Mouse (Mus musculus): ENCODE measurements around the gene Mustn1.

Gene Mustn1

GRCm38 (mm10) chr14:30878958-30879571 lies at the start of gene Mustn1:
TSS of gene Mustn1 (plus strand) at chr14:30879200.
- DNase-seq (ENCODE audit: extremely low spot score, low read depth, low spot score) = no peak

GRCm38 (mm10) chr14:30837416-30837996 lies 41.5 kb upstream of the Mustn1 start:
- DNase-seq (ENCODE audit: extremely low spot score, low read depth, low spot score) = no peak

- DNase-seq (ENCODE audit: extremely low spot score, low read depth, low spot score) = no peak
These were observed 35.3 kb upstream of the Mustn1 start for GRCm38 (mm10) chr14:30843701-30844100.

GRCm38 (mm10) chr14:30850504-30850903 lies 28.5 kb upstream of the Mustn1 start:
- no peak for DNase-seq (ENCODE audit: extremely low spot score, low read depth, low spot score)

- no peak for DNase-seq (ENCODE audit: extremely low spot score, low read depth, low spot score)
These were observed 26.7 kb upstream of the Mustn1 start for GRCm38 (mm10) chr14:30852325-30852724.

- no peak for DNase-seq (ENCODE audit: extremely low spot score, low read depth, low spot score)
These were observed 23.7 kb upstream of the Mustn1 start for GRCm38 (mm10) chr14:30855316-30855715.

GRCm38 (mm10) chr14:30856885-30857507 lies 22.0 kb upstream of the Mustn1 start:
- DNase-seq (ENCODE audit: extremely low spot score, low read depth, low spot score) = no peak

GRCm38 (mm10) chr14:30857990-30858389 lies 21.0 kb upstream of the Mustn1 start:
- DNase-seq (ENCODE audit: extremely low spot score, low read depth, low spot score) = no peak

GRCm38 (mm10) chr14:30861421-30862125 lies 17.4 kb upstream of the Mustn1 start:
- DNase-seq (ENCODE audit: extremely low spot score, low read depth, low spot score) = no peak

- no peak for DNase-seq (ENCODE audit: extremely low spot score, low read depth, low spot score)
These were observed 16.6 kb upstream of the Mustn1 start for GRCm38 (mm10) chr14:30862368-30862767.

- no peak for DNase-seq (ENCODE audit: extremely low spot score, low read depth, low spot score)
These were observed 13.7 kb upstream of the Mustn1 start for GRCm38 (mm10) chr14:30865311-30865710.

- peak; percentile 28 for DNase-seq (ENCODE audit: extremely low spot score, low read depth, low spot score)
These were observed 12.0 kb upstream of the Mustn1 start for GRCm38 (mm10) chr14:30867042-30867441.

GRCm38 (mm10) chr14:30868826-30869225 lies 10.2 kb upstream of the Mustn1 start:
- no peak for DNase-seq (ENCODE audit: extremely low spot score, low read depth, low spot score)

- DNase-seq (ENCODE audit: extremely low spot score, low read depth, low spot score) = no peak
These were observed 9.6 kb upstream of the Mustn1 start for GRCm38 (mm10) chr14:30869391-30869801.

GRCm38 (mm10) chr14:30870206-30871147 lies 8.5 kb upstream of the Mustn1 start:
- no peak for DNase-seq (ENCODE audit: extremely low spot score, low read depth, low spot score)

GRCm38 (mm10) chr14:30874095-30874700 lies 4.8 kb upstream of the Mustn1 start:
- no peak for DNase-seq (ENCODE audit: extremely low spot score, low read depth, low spot score)

- no peak for DNase-seq (ENCODE audit: extremely low spot score, low read depth, low spot score)
These were observed 3.7 kb upstream of the Mustn1 start for GRCm38 (mm10) chr14:30875130-30875865.

- DNase-seq (ENCODE audit: extremely low spot score, low read depth, low spot score) = no peak
These were observed 3.0 kb upstream of the Mustn1 start for GRCm38 (mm10) chr14:30875955-30876354.

- no peak for DNase-seq (ENCODE audit: extremely low spot score, low read depth, low spot score)
These were observed 2.5 kb upstream of the Mustn1 start for GRCm38 (mm10) chr14:30876451-30876850.

GRCm38 (mm10) chr14:30877827-30878226 lies 1.2 kb upstream of the Mustn1 start:
- DNase-seq (ENCODE audit: extremely low spot score, low read depth, low spot score) = no peak

Data from hindlimb bud, embryonic 11.5 days (tissue).